Mouse (Mus musculus): ENCODE data around the gene Efcab5.

- TF ChIP-seq CTCF (IDR thresholded peaks at IDR 0.05; ENCODE audit: borderline replicate concordance, control insufficient read depth, extremely low read depth, insufficient read depth, low read length, poor library complexity) = no peak
- no peak for TF ChIP-seq POLR2A (IDR thresholded peaks at IDR 0.05; ENCODE audit: control insufficient read depth, extremely low read depth, insufficient read depth, low read length, poor library complexity)
Measured at GRCm38 (mm10) chr11:77111141-77111540, 77.6 kb downstream of the Efcab5 start.
